Mouse (Mus musculus) kidney, embryonic 15.5 days (tissue): ENCODE data around the gene Acss1. TPM values are rescaled to one million over a fixed set of nuclear protein-coding genes. Genes with fewer than 3 reads are reported as not detected.

Experiments
- ATAC-seq: fragments of 200-750 bp; cut with Nextera tagmentation; replicated peaks from 2 replicates; pipeline ENCODE4 v1.8.0; 2017; ENCODE audit warnings: moderate TSS enrichment; ENCODE audit not compliant: low FRiP score
- H3K27ac ChIP-seq: fragments of 300-500 bp; sonication (generic); 2 replicates; pipeline ENCODE4 v1.5.1; 2015; ENCODE audit warnings: mild to moderate bottlenecking, inconsistent platforms
- H3K27me3 ChIP-seq: fragments of 300-500 bp; sonication (generic); 2 replicates; pipeline ENCODE4 v1.6.1; 2015; ENCODE audit warnings: inconsistent platforms
- H3K36me3 ChIP-seq: fragments of 300-500 bp; sonication (generic); 2 replicates; pipeline ENCODE4 v1.6.1; 2015; ENCODE audit warnings: inconsistent platforms
- H3K4me1 ChIP-seq: fragments of 300-500 bp; sonication (generic); 2 replicates; pipeline ENCODE4 v1.6.1; 2015; ENCODE audit warnings: inconsistent platforms
- H3K4me2 ChIP-seq: fragments of 300-500 bp; sonication (generic); 2 replicates; pipeline ENCODE4 v1.6.1; 2015; ENCODE audit warnings: moderate library complexity, mild to moderate bottlenecking, inconsistent platforms
- H3K4me3 ChIP-seq: fragments of 300-500 bp; sonication (generic); replicated peaks from 2 replicates; pipeline ENCODE4 v1.5.1; 2015; ENCODE audit warnings: mild to moderate bottlenecking, inconsistent platforms
- H3K9ac ChIP-seq: fragments of 300-500 bp; sonication (generic); 2 replicates; pipeline ENCODE4 v1.6.1; 2015; ENCODE audit warnings: mild to moderate bottlenecking, inconsistent platforms
- H3K9me3 ChIP-seq: fragments of 300-500 bp; sonication (generic); replicated peaks from 2 replicates; pipeline ENCODE4 v1.6.1; 2016; ENCODE audit warnings: inconsistent platforms
- WGBS: fragments of 180-500 bp; shearing (Covaris S2); methylation state at CpG from one replicate; pipeline ENCODE4 v1.1.7; 2015; ENCODE audit warnings: mixed read lengths; 5-methylcytosine and 5-hydroxymethylcytosine counted together
- polyA plus RNA-seq: library from polyadenylated mRNA; unstranded; fragments of >200 nt; fragmentation: Nextera tagmentation; extraction: Ambion mirVana; gene quantifications from 2 replicates; pipeline ENCODE4 v1.2.1, GENCODE M21; 2015

The Acss1 gene
- polyA plus RNA-seq, 1 experiment from 2014 or later = 9.5 TPM

- Histone ChIP-seq H3K9me3 (no peaks in the 10 kb centered on the region), H3K4me1 (no peaks in the 10 kb centered on the region), H3K27ac (no peak overlapping the region), H3K36me3 (no peaks in the 10 kb centered on the region), H3K9ac (no peak overlapping the region), H3K4me2 (no peak overlapping the region), H3K4me3 (no peak overlapping the region), H3K27me3 (peaks cover 9% of the 10 kb centered on the region; the same call in 1 of the 2 replicates)
- ATAC-seq = no peak
- 21% methylated on average over 1 of the region's 1 CpGs for WGBS
These were observed 7.2 kb upstream of the Acss1 start for GRCm38 (mm10) chr2:150675525-150675924.

GRCm38 (mm10) chr2:150674900-150675299 lies 6.6 kb upstream of the Acss1 start:
- no peak overlapping the region for H3K4me2 ChIP-seq
- H3K27me3 ChIP-seq = peaks cover 9% of the 10 kb centered on the region; the same call in 1 of the 2 replicates
- H3K27ac ChIP-seq = no peak overlapping the region
- peak; percentile 82 for ATAC-seq
- no peaks in the 10 kb centered on the region for H3K4me1 ChIP-seq
- H3K9ac ChIP-seq = no peak overlapping the region
- no peaks in the 10 kb centered on the region for H3K36me3 ChIP-seq
- no peak overlapping the region for H3K4me3 ChIP-seq
- WGBS = 0% methylated on average over 2 of the region's 2 CpGs
- no peaks in the 10 kb centered on the region for H3K9me3 ChIP-seq

- peaks cover 11% of the 10 kb centered on the region for H3K27me3 ChIP-seq
- H3K9me3 ChIP-seq = no peaks in the 10 kb centered on the region
- H3K4me3 ChIP-seq = no peak overlapping the region
- no peak overlapping the region for H3K27ac ChIP-seq
- 88% methylated on average over 11 of the region's 11 CpGs for WGBS
- no peaks in the 10 kb centered on the region for H3K4me1 ChIP-seq
- H3K36me3 ChIP-seq = no peaks in the 10 kb centered on the region
- H3K9ac ChIP-seq = no peak overlapping the region
- H3K4me2 ChIP-seq = no peak overlapping the region
- no peak for ATAC-seq
These were observed 5.6 kb upstream of the Acss1 start for GRCm38 (mm10) chr2:150673929-150674328.

GRCm38 (mm10) chr2:150671609-150672290 lies 3.5 kb upstream of the Acss1 start:
- Histone ChIP-seq H3K4me2 (no peak overlapping the region), H3K4me3 (no peak overlapping the region), H3K9me3 (no peaks in the 10 kb centered on the region), H3K4me1 (peaks cover 18% of the 10 kb centered on the region), H3K36me3 (no peaks in the 10 kb centered on the region), H3K27ac (no peak overlapping the region), H3K27me3 (peaks cover 21% of the 10 kb centered on the region), H3K9ac (no peak overlapping the region)
- ATAC-seq = no peak
- 72% methylated on average over 8 of the region's 8 CpGs for WGBS

GRCm38 (mm10) chr2:150670926-150671325 lies 2.6 kb upstream of the Acss1 start:
- no peak overlapping the region for H3K4me2 ChIP-seq
- H3K4me3 ChIP-seq = no peak overlapping the region
- H3K9ac ChIP-seq = no peak overlapping the region
- peaks cover 21% of the 10 kb centered on the region for H3K27me3 ChIP-seq
- no peak for ATAC-seq
- no peaks in the 10 kb centered on the region for H3K36me3 ChIP-seq
- H3K9me3 ChIP-seq = no peaks in the 10 kb centered on the region
- H3K4me1 ChIP-seq = peaks cover 19% of the 10 kb centered on the region
- WGBS = 90% methylated on average over 1 of the region's 1 CpGs
- H3K27ac ChIP-seq = no peak overlapping the region

- no peak overlapping the region for H3K4me3 ChIP-seq
- no peaks in the 10 kb centered on the region for H3K36me3 ChIP-seq
- H3K9me3 ChIP-seq = no peaks in the 10 kb centered on the region
- H3K4me2 ChIP-seq = no peak overlapping the region
- WGBS = 68% methylated on average over 2 of the region's 2 CpGs
- peaks cover 19% of the 10 kb centered on the region for H3K4me1 ChIP-seq
- H3K27me3 ChIP-seq = peaks cover 24% of the 10 kb centered on the region
- no peak for ATAC-seq
- no peak overlapping the region for H3K9ac ChIP-seq
- H3K27ac ChIP-seq = no peak overlapping the region
These were observed 1.2 kb upstream of the Acss1 start for GRCm38 (mm10) chr2:150669454-150670045.

GRCm38 (mm10) chr2:150668956-150669355 lies 656 bp upstream of the Acss1 start:
- Histone ChIP-seq H3K4me2 (no peak overlapping the region), H3K4me1 (peaks cover 19% of the 10 kb centered on the region), H3K27ac (no peak overlapping the region), H3K9me3 (no peaks in the 10 kb centered on the region), H3K4me3 (peak overlapping the region; percentile 72; the same call in 1 of the 2 replicates), H3K9ac (no peak overlapping the region), H3K36me3 (no peaks in the 10 kb centered on the region), H3K27me3 (peaks cover 24% of the 10 kb centered on the region)
- no peak for ATAC-seq
- WGBS = 69% methylated on average over 5 of the region's 5 CpGs

- Histone ChIP-seq H3K4me2 (peak overlapping the region; percentile 98), H3K27ac (peak overlapping the region; percentile 32; the same call in 1 of the 2 replicates), H3K9me3 (no peaks in the 10 kb centered on the region), H3K27me3 (peaks cover 23% of the 10 kb centered on the region), H3K36me3 (no peaks in the 10 kb centered on the region), H3K4me3 (peak overlapping the region; percentile 72), H3K9ac (peak overlapping the region; percentile 62), H3K4me1 (peaks cover 19% of the 10 kb centered on the region)
- peak; percentile 21 for ATAC-seq
- WGBS = 4% methylated on average over 17 of the region's 17 CpGs
These were observed 1.1 kb downstream of the Acss1 start for GRCm38 (mm10) chr2:150667065-150667819.

GRCm38 (mm10) chr2:150666723-150667064 lies 1.6 kb downstream of the Acss1 start:
- H3K4me1 ChIP-seq = peaks cover 19% of the 10 kb centered on the region
- H3K27me3 ChIP-seq = peaks cover 21% of the 10 kb centered on the region
- no peaks in the 10 kb centered on the region for H3K36me3 ChIP-seq
- ATAC-seq = no peak
- H3K9me3 ChIP-seq = no peaks in the 10 kb centered on the region
- peak overlapping the region; percentile 72 for H3K4me3 ChIP-seq
- 48% methylated on average over 7 of the region's 7 CpGs for WGBS
- H3K4me2 ChIP-seq = peak overlapping the region; percentile 98
- no peak overlapping the region for H3K9ac ChIP-seq
- no peak overlapping the region for H3K27ac ChIP-seq

- ATAC-seq = no peak
- Histone ChIP-seq H3K4me2 (no peak overlapping the region), H3K4me1 (peaks cover 19% of the 10 kb centered on the region), H3K36me3 (no peaks in the 10 kb centered on the region), H3K27me3 (peaks cover 21% of the 10 kb centered on the region), H3K27ac (no peak overlapping the region), H3K9me3 (no peaks in the 10 kb centered on the region), H3K4me3 (no peak overlapping the region), H3K9ac (no peak overlapping the region)
- WGBS = 53% methylated on average over 10 of the region's 10 CpGs
These were observed 2.5 kb downstream of the Acss1 start for GRCm38 (mm10) chr2:150665534-150666451.

GRCm38 (mm10) chr2:150665006-150665405 lies 3.3 kb downstream of the Acss1 start:
- Histone ChIP-seq H3K9me3 (no peaks in the 10 kb centered on the region), H3K4me2 (no peak overlapping the region), H3K27me3 (peaks cover 21% of the 10 kb centered on the region), H3K4me3 (no peak overlapping the region), H3K36me3 (no peaks in the 10 kb centered on the region), H3K9ac (no peak overlapping the region), H3K27ac (no peak overlapping the region), H3K4me1 (peaks cover 19% of the 10 kb centered on the region)
- 51% methylated on average over 2 of the region's 2 CpGs for WGBS
- no peak for ATAC-seq
